Mouse (Mus musculus) forebrain, embryonic 16.5 days (tissue): ENCODE measurements around the gene Dock11. TPM values are rescaled to one million over a fixed set of nuclear protein-coding genes. Genes with fewer than 3 reads are reported as not detected.
A peak's percentile ranks its signal among the peaks of the same experiment; 100 is the strongest.

Source experiments
- ATAC-seq: fragments of 200-750 bp; cut with Nextera tagmentation; 2 replicates; pipeline ENCODE4 v1.8.0; 2017; ENCODE audit warnings: mild to moderate bottlenecking, moderate library complexity
- H3K27ac ChIP-seq: fragments of 300-500 bp; sonication (generic); 2 replicates; pipeline ENCODE4 v1.5.1; 2014; ENCODE audit warnings: low read length, control low read depth
- H3K27me3 ChIP-seq: fragments of 300-500 bp; sonication (generic); replicated peaks from 2 replicates; pipeline ENCODE4 v1.6.1; 2014; ENCODE audit warnings: low read length; ENCODE audit not compliant: control insufficient read depth, insufficient read depth
- H3K36me3 ChIP-seq: fragments of 300-500 bp; sonication (generic); 2 replicates; pipeline ENCODE4 v1.6.1; 2014; ENCODE audit not compliant: control insufficient read depth, insufficient read depth
- H3K4me1 ChIP-seq: fragments of 300-500 bp; sonication (generic); replicated peaks from 2 replicates; pipeline ENCODE4 v1.6.1; 2014; ENCODE audit warnings: low read length; ENCODE audit not compliant: control insufficient read depth, insufficient read depth
- H3K4me2 ChIP-seq: fragments of 300-500 bp; sonication (generic); 2 replicates; pipeline ENCODE4 v1.6.1; 2014; ENCODE audit warnings: mild to moderate bottlenecking, low read length, control low read depth
- H3K4me3 ChIP-seq: fragments of 300-500 bp; sonication (generic); replicated peaks from 2 replicates; pipeline ENCODE4 v1.5.1; 2014; ENCODE audit warnings: mild to moderate bottlenecking, low read length, control low read depth
- H3K9ac ChIP-seq: fragments of 300-500 bp; sonication (generic); replicated peaks from 2 replicates; pipeline ENCODE4 v1.6.1; 2014; ENCODE audit warnings: low read depth, low read length, control low read depth
- H3K9me3 ChIP-seq: fragments of 300-500 bp; sonication (generic); 2 replicates; pipeline ENCODE4 v1.6.1; 2016; ENCODE audit warnings: low read length; ENCODE audit not compliant: control insufficient read depth
- WGBS: fragments of 180-500 bp; shearing (Covaris S2); extraction: QIAGEN DNeasy Blood & Tissue Kit; methylation state at CpG from one replicate; pipeline ENCODE4 v1.1.7; 2014; 5-methylcytosine and 5-hydroxymethylcytosine counted together
- polyA plus RNA-seq: library from polyadenylated mRNA; unstranded; fragments of >200 nt; fragmentation: Nextera tagmentation; extraction: Ambion mirVana; gene quantifications from 2 replicates; pipeline ENCODE4 v1.2.1, GENCODE M21; 2015

The Dock11 gene
- polyA plus RNA-seq, 1 experiment from 2014 or later = 19.1 TPM

DNA sequence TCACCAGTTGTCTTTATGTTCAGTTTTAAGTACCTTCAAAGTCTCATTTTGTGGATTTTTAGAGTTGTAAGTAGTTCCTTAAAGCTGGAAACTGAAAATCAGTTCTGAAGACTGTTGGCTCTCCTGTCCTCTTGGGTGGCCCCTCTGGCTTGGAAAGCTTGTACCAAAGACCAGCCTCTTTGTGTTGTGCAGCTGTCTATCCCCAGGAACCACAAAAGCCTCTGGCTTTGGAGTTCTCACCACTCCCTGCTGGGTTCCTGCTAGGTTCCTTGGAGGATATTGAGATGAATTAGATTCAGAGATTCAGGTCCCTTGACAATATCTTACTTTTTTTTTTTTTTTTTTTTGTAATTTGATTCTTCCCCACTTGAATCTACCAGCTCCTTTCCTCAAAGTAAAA is 44.3 kb downstream of the Dock11 start:
- Histone ChIP-seq H3K4me3 (no peak overlapping the region), H3K36me3 (no peaks in the 10 kb centered on the region), H3K9ac (no peak overlapping the region), H3K4me1 (0 out of 2 replicates have a peak, but pooled peaks cover 2% of the 10 kb centered on the region), H3K27me3 (no peaks in the 10 kb centered on the region), H3K27ac (no peak overlapping the region), H3K4me2 (no peak overlapping the region), H3K9me3 (no peaks in the 10 kb centered on the region)
- ATAC-seq = no peak

- no peaks in the 10 kb centered on the region for H3K36me3 ChIP-seq
- H3K4me2 ChIP-seq = no peak overlapping the region
- H3K9me3 ChIP-seq = no peaks in the 10 kb centered on the region
- H3K4me1 ChIP-seq = no peaks in the 10 kb centered on the region
- no peak overlapping the region for H3K4me3 ChIP-seq
- no peak overlapping the region for H3K27ac ChIP-seq
- no peak for ATAC-seq
- H3K27me3 ChIP-seq = no peaks in the 10 kb centered on the region
- WGBS = 75% methylated on average over 5 of the region's 5 CpGs
- H3K9ac ChIP-seq = no peak overlapping the region
Measured at GRCm38 (mm10) chrX:35938112-35938511, 49.5 kb downstream of the Dock11 start.

DNA sequence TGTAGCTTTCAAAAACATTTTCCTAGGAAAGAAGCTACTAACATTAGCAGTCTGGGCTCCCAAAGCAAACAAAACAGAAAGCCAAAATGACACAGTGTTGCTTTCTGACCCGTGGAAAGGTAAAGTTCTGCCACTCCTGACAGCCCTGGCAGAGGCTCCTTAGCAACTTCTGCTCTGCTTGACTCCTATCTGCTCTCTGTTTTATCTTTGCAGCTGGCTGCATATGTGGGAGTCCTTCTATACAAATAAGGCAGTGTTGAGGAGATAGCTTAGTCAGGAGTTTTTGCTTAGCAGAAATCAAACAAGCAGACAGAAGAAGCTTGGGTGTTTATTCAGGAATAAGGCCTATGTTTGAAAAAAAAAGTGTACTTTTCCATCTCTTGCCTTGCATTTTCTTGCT is 57.8 kb downstream of the Dock11 start:
- 83% methylated on average over 1 of the region's 1 CpGs for WGBS
- no peak overlapping the region for H3K4me2 ChIP-seq

GRCm38 (mm10) chrX:35950135-35950534 is 61.5 kb downstream of the Dock11 start:
- Histone ChIP-seq H3K36me3 (no peaks in the 10 kb centered on the region), H3K9me3 (no peaks in the 10 kb centered on the region)
- 90% methylated on average over 4 of the region's 4 CpGs for WGBS

More for the DNA sequence above, 57.8 kb downstream of the Dock11 start:
- no peak overlapping the region for H3K27ac ChIP-seq
- no peak for ATAC-seq
- H3K9ac ChIP-seq = no peak overlapping the region
- H3K4me3 ChIP-seq = no peak overlapping the region
- H3K9me3 ChIP-seq = no peaks in the 10 kb centered on the region
- H3K36me3 ChIP-seq = no peaks in the 10 kb centered on the region
- no peaks in the 10 kb centered on the region for H3K27me3 ChIP-seq
- H3K4me1 ChIP-seq = no peaks in the 10 kb centered on the region; the same call in 1 of the 2 replicates

DNA sequence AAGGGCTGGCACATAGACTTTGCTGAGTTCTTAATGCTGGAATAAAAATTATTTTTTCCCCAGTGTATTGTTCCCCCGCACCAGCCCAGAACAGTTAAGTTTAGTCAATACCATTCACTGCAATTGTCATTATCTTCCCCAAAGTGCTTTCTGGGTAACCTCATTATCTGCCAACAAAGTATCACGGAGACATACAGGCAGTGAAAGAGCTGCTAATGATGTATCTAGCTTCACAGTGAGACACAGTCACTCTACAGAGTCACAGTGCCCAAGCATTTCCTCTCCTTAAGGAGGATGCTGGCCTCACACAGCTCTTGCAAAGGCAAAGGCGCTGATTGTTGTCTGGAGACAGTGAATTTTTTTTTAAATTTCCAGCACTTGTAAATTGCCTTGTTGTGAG is 63.3 kb downstream of the Dock11 start:
- Histone ChIP-seq H3K36me3 (no peaks in the 10 kb centered on the region), H3K4me1 (peaks cover 5% of the 10 kb centered on the region; the same call in 1 of the 2 replicates), H3K27ac (peak overlapping the region; percentile 23; the same call in 1 of the 2 replicates), H3K4me2 (no peak overlapping the region), H3K4me3 (no peak overlapping the region), H3K27me3 (no peaks in the 10 kb centered on the region), H3K9ac (no peak overlapping the region), H3K9me3 (no peaks in the 10 kb centered on the region)
- ATAC-seq = peak; percentile 63
- 48% methylated on average over 3 of the region's 3 CpGs for WGBS

More at GRCm38 (mm10) chrX:35950135-35950534, 61.5 kb downstream of the Dock11 start:
- H3K4me3 ChIP-seq = no peak overlapping the region
- ATAC-seq = no peak
- H3K4me1 ChIP-seq = peaks cover 5% of the 10 kb centered on the region; the same call in 1 of the 2 replicates
- no peak overlapping the region for H3K27ac ChIP-seq
- H3K4me2 ChIP-seq = no peak overlapping the region
- H3K9ac ChIP-seq = no peak overlapping the region
- H3K27me3 ChIP-seq = no peaks in the 10 kb centered on the region

DNA sequence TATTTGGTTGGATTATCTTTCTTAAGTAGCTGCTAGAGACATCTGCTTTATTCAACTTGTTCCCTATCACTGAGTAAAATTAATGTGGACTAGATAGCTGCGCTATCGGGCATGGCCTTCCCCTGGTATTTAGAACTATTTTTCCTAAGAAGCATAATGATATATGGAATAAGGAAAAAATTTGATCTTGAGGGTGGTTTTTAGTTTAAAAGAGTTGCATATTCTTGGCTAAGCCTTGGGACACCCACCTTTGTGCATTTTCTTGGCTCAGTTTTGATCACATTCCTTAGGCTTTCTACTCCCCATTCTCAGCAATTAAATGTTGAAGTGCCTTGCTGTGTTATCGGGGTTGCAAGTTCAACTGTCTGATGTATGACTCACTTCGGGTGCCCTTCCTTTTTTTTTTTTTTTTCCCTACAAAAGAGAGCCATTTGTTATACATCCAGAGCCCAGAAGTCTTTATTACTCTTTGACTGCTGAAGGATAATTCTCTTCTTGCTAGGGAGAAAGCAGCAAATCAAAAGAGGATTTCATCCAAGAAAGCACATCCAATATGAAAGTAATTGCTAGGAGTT is 64.0 kb downstream of the Dock11 start:
- no peak for ATAC-seq
- H3K4me3 ChIP-seq = no peak overlapping the region
- H3K27me3 ChIP-seq = no peaks in the 10 kb centered on the region
- no peaks in the 10 kb centered on the region for H3K36me3 ChIP-seq
- 57% methylated on average over 4 of the region's 4 CpGs for WGBS
- H3K4me2 ChIP-seq = no peak overlapping the region
- no peak overlapping the region for H3K9ac ChIP-seq
- H3K27ac ChIP-seq = no peak overlapping the region
- H3K4me1 ChIP-seq = peaks cover 5% of the 10 kb centered on the region; the same call in 1 of the 2 replicates
- no peaks in the 10 kb centered on the region for H3K9me3 ChIP-seq

DNA sequence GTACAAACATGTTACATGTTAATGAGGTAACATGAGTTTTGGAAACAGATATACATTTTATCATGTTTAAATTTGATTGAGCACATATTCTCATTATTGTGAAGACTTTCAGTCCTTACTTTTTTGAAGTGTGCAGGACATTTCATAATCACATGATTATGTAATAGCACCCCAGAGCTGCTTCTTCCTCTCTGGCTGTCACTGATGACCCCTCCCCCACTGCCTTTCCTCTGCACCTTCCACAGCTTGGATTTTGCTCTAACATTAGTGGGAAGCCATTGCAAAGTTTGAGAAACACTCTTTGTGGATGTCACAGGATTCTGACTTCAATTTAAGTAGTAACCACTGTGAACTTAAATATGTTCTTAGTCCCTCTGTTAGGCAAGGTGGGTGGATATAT is 67.6 kb downstream of the Dock11 start:
- H3K9me3 ChIP-seq = no peaks in the 10 kb centered on the region
- peaks cover 5% of the 10 kb centered on the region; the same call in 1 of the 2 replicates for H3K4me1 ChIP-seq
- no peak overlapping the region for H3K4me3 ChIP-seq
- no peak for ATAC-seq
- H3K27ac ChIP-seq = no peak overlapping the region
- H3K4me2 ChIP-seq = no peak overlapping the region
- no peaks in the 10 kb centered on the region for H3K36me3 ChIP-seq
- H3K27me3 ChIP-seq = no peaks in the 10 kb centered on the region
- no peak overlapping the region for H3K9ac ChIP-seq

DNA sequence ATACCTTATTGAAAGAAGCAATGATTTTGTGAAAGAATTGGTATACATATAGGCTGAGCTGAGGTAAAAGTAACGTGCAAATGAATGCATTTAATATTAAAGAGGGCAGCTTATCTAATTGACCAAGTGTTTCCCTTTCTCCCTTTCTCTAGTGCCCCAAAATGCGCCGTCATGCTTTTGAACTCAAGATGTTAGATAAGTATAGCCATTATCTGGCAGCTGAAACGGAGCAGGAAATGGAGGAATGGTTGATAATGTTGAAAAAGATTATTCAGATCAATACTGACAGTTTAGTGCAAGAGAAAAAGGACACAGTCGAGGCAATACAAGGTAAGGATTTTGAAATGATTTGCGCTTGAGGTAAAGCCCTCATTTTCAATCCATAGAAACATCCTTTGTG is 74.5 kb downstream of the Dock11 start:
- H3K36me3 ChIP-seq = no peaks in the 10 kb centered on the region
- no peak overlapping the region for H3K4me2 ChIP-seq
- no peak for ATAC-seq
- H3K27me3 ChIP-seq = no peaks in the 10 kb centered on the region
- H3K4me1 ChIP-seq = no peaks in the 10 kb centered on the region
- no peaks in the 10 kb centered on the region for H3K9me3 ChIP-seq
- WGBS = 69% methylated on average over 6 of the region's 6 CpGs
- H3K27ac ChIP-seq = no peak overlapping the region
- H3K4me3 ChIP-seq = no peak overlapping the region
- no peak overlapping the region for H3K9ac ChIP-seq

GRCm38 (mm10) chrX:35969276-35969675 is 80.6 kb downstream of the Dock11 start:
- Histone ChIP-seq H3K4me3 (no peak overlapping the region), H3K9me3 (no peaks in the 10 kb centered on the region), H3K4me2 (no peak overlapping the region), H3K36me3 (no peaks in the 10 kb centered on the region), H3K9ac (no peak overlapping the region), H3K27me3 (no peaks in the 10 kb centered on the region), H3K27ac (no peak overlapping the region), H3K4me1 (no peaks in the 10 kb centered on the region)
- no peak for ATAC-seq
- WGBS = 93% methylated on average over 1 of the region's 1 CpGs

GRCm38 (mm10) chrX:35976657-35977056 is 88.0 kb downstream of the Dock11 start:
- Histone ChIP-seq H3K36me3 (no peaks in the 10 kb centered on the region), H3K4me2 (no peak overlapping the region), H3K9ac (no peak overlapping the region), H3K27me3 (no peaks in the 10 kb centered on the region), H3K4me3 (no peak overlapping the region), H3K27ac (no peak overlapping the region), H3K9me3 (no peaks in the 10 kb centered on the region), H3K4me1 (no peaks in the 10 kb centered on the region)
- no peak for ATAC-seq
- 69% methylated on average over 5 of the region's 5 CpGs for WGBS
